21 mouse cellular contexts compared by ENCODE assay signal in genomic region chr13:97539686-97540085, GRCm38 (mm10).
DNase-seq lines count a peak whose midpoint lies in the region; ATAC-seq and TF ChIP-seq lines count a peak whose summit lies in the region.
"Had no signal": no experiment of that assay in that cellular context is flagged by ENCODE, and none has a peak within 500 bp of the region (broad histone marks: within the 10 kb centered on the region; RNA-seq: fewer than 3 reads in every experiment).

No protein-coding gene starts in this region.

- H3K4me3 ChIP-seq in intestine, embryonic 15.5 days (replicated peaks), result no peak overlapping the region
- no peak overlapping the region for H3K4me3 ChIP-seq in intestine, postnatal 0 days (ENCODE audit: low read depth, low read length)
- H3K4me3 ChIP-seq in macrophage (ENCODE audit: inconsistent target), result no peak overlapping the region
- H3K4me3 ChIP-seq: forebrain, embryonic 12.5 days; heart, embryonic 10.5 days; neural tube, embryonic 12.5 days had no signal

- no peak overlapping the region for H3K27ac ChIP-seq in intestine, embryonic 15.5 days
- H3K27ac ChIP-seq in intestine, postnatal 0 days (ENCODE audit: low read depth, low read length), result no peak overlapping the region
- H3K27ac ChIP-seq in macrophage, result 0 out of 2 replicates have a peak overlapping the region, but pooled peaks have one; percentile 12
- H3K27ac ChIP-seq: forebrain, embryonic 12.5 days; heart, embryonic 10.5 days; hindbrain, postnatal 0 days; neural tube, embryonic 12.5 days had no signal

- H3K27me3 ChIP-seq in intestine, embryonic 15.5 days (replicated peaks), result no peaks in the 10 kb centered on the region
- no peaks in the 10 kb centered on the region for H3K27me3 ChIP-seq in intestine, postnatal 0 days (replicated peaks; ENCODE audit: control insufficient read depth, insufficient read depth, low read length)
- no peaks in the 10 kb centered on the region for H3K27me3 ChIP-seq in Patski
- H3K27me3 ChIP-seq: CH12.LX; forebrain, embryonic 12.5 days; neural tube, embryonic 12.5 days had no signal

- no peak overlapping the region for H3K9ac ChIP-seq in intestine, embryonic 15.5 days
- no peak overlapping the region for H3K9ac ChIP-seq in intestine, postnatal 0 days (ENCODE audit: low read depth, low read length)
- H3K9ac ChIP-seq: forebrain, embryonic 12.5 days; neural tube, embryonic 12.5 days had no signal

- peak; percentile 72 for DNase-seq in 416B (ENCODE audit: low read depth)
- DNase-seq in Patski (ENCODE audit: low read depth, low spot score), result no peak
- no peak for DNase-seq in urinary bladder, postnatal 25 days (ENCODE audit: low spot score)
- DNase-seq in thymus, adult 18-20 months, result no peak
- no peak for DNase-seq in cerebellum, postnatal 10 days
- DNase-seq: cerebellum, adult 2 months; gastrocnemius, postnatal 14 days; heart, postnatal 14 days; kidney, adult 9 months; kidney, postnatal 4 days; lung, adult 18-20 months; midbrain, embryonic 14.5 days; thymus, postnatal 4 days had no signal

- CTCF ChIA-PET in Patski (lab: Charles Lee), result interaction anchor here (1.3 kb wide), 1 partner anchor 10 kb away, joined by 3 read pairs; no protein-coding TSS in a partner anchor

- in situ Hi-C loops in Patski (cut with MboI; ENCODE audit: low pct_unique_long_range_greater_than_20kb), result loop anchor here (10.0 kb wide), 1 partner anchor 295 kb away; the partner anchor contains the start of gene Enc1

- H3K79me2 ChIP-seq in macrophage (ENCODE audit: inconsistent target), result no peaks in the 10 kb centered on the region

- peak; percentile 49; the same call in 1 of the 2 replicates for ATAC-seq in intestine, embryonic 15.5 days
- ATAC-seq in intestine, postnatal 0 days, result no peak
- ATAC-seq in Patski, result peak; percentile 39
- ATAC-seq: hindbrain, postnatal 0 days had no signal

- no peak for TF ChIP-seq CTCF in intestine, postnatal 0 days (IDR thresholded peaks at IDR 0.05; ENCODE audit: low read depth)
- no peak for TF ChIP-seq CTCF in Patski (IDR thresholded peaks at IDR 0.05)

- no peak overlapping the region for H3K4me2 ChIP-seq in intestine, embryonic 15.5 days (replicated peaks)
- H3K4me2 ChIP-seq in intestine, postnatal 0 days (replicated peaks; ENCODE audit: low read depth), result no peak overlapping the region
- H3K4me2 ChIP-seq: forebrain, embryonic 12.5 days; neural tube, embryonic 12.5 days had no signal

- no peaks in the 10 kb centered on the region for H3K36me3 ChIP-seq in intestine, embryonic 15.5 days
- H3K36me3 ChIP-seq in intestine, postnatal 0 days (ENCODE audit: control insufficient read depth, insufficient read depth), result no peaks in the 10 kb centered on the region
- H3K36me3 ChIP-seq in macrophage (ENCODE audit: inconsistent target), result no peaks in the 10 kb centered on the region
- H3K36me3 ChIP-seq: forebrain, embryonic 12.5 days; heart, embryonic 10.5 days; neural tube, embryonic 12.5 days had no signal

- H3K4me1 ChIP-seq in intestine, embryonic 15.5 days (replicated peaks), result 0 out of 2 replicates have a peak, but pooled peaks cover 3% of the 10 kb centered on the region
- no peaks in the 10 kb centered on the region; the same call in 1 of the 2 replicates for H3K4me1 ChIP-seq in intestine, postnatal 0 days (replicated peaks; ENCODE audit: control insufficient read depth, insufficient read depth, low read length)

- WGBS in intestine, embryonic 15.5 days, result 44% methylated on average over 9 of the region's 9 CpGs
- WGBS in intestine, postnatal 0 days, result 46% methylated on average over 9 of the region's 9 CpGs
- WGBS in macrophage (ENCODE audit: missing documents), result 69% methylated on average over 9 of the region's 9 CpGs

- H3K9me3 ChIP-seq in intestine, embryonic 15.5 days, result no peaks in the 10 kb centered on the region
- no peaks in the 10 kb centered on the region for H3K9me3 ChIP-seq in intestine, postnatal 0 days (ENCODE audit: control insufficient read depth)
- H3K9me3 ChIP-seq: heart, embryonic 10.5 days; neural tube, embryonic 12.5 days had no signal

- POLR2A ChIA-PET in Patski (lab: Charles Lee), result no interaction called here
